Mouse (Mus musculus) hindbrain, embryonic 16.5 days (tissue): ENCODE results near the gene Ogn. TPM values are rescaled to one million over a fixed set of nuclear protein-coding genes. Genes with fewer than 3 reads are reported as not detected.
"Not testable (repeated sequence)": the region's sequence is repeated elsewhere in the genome, so short reads cannot be mapped to it uniquely, and the experiment has no call there.

Source experiments
- ATAC-seq: fragments of 200-750 bp; cut with Nextera tagmentation; 2 replicates; pipeline ENCODE4 v1.8.0; 2017; ENCODE audit warnings: moderate TSS enrichment, moderate library complexity
- H3K27ac ChIP-seq: fragments of 300-500 bp; sonication (generic); 2 replicates; pipeline ENCODE4 v1.5.1; 2014; ENCODE audit warnings: low read depth, mild to moderate bottlenecking, control low read depth, low read length, moderate library complexity
- H3K27me3 ChIP-seq: fragments of 300-500 bp; sonication (generic); replicated peaks from 2 replicates; pipeline ENCODE4 v1.6.1; 2014; ENCODE audit warnings: low read length; ENCODE audit not compliant: control insufficient read depth, insufficient read depth
- H3K36me3 ChIP-seq: fragments of 300-500 bp; sonication (generic); 2 replicates; pipeline ENCODE4 v1.6.1; 2014; ENCODE audit warnings: mild to moderate bottlenecking, low read length, moderate library complexity, mixed read lengths; ENCODE audit not compliant: control insufficient read depth, insufficient read depth
- H3K4me1 ChIP-seq: fragments of 300-500 bp; sonication (generic); 2 replicates; pipeline ENCODE4 v1.6.1; 2014; ENCODE audit warnings: low read depth, low read length; ENCODE audit not compliant: control insufficient read depth, insufficient read depth
- H3K4me2 ChIP-seq: fragments of 300-500 bp; sonication (generic); 2 replicates; pipeline ENCODE4 v1.6.1; 2014; ENCODE audit warnings: mild to moderate bottlenecking, low read length, control low read depth, moderate library complexity
- H3K4me3 ChIP-seq: fragments of 300-500 bp; sonication (generic); 2 replicates; pipeline ENCODE4 v1.5.1; 2014; ENCODE audit warnings: mild to moderate bottlenecking, low read length, control low read depth, moderate library complexity
- H3K9ac ChIP-seq: fragments of 300-500 bp; sonication (generic); 2 replicates; pipeline ENCODE4 v1.6.1; 2014; ENCODE audit warnings: low read depth, mild to moderate bottlenecking, control low read depth, low read length, moderate library complexity
- H3K9me3 ChIP-seq: fragments of 300-500 bp; sonication (generic); 2 replicates; pipeline ENCODE4 v1.6.1; 2014; ENCODE audit warnings: mild to moderate bottlenecking, low read length, moderate library complexity; ENCODE audit not compliant: control insufficient read depth
- WGBS: fragments of 180-500 bp; shearing (Covaris S2); extraction: QIAGEN DNeasy Blood & Tissue Kit; methylation state at CpG from one replicate; pipeline ENCODE4 v1.1.7; 2014; 5-methylcytosine and 5-hydroxymethylcytosine counted together
- polyA plus RNA-seq: library from polyadenylated mRNA; unstranded; fragments of >200 nt; fragmentation: Nextera tagmentation; extraction: Ambion mirVana; gene quantifications from 2 replicates; pipeline ENCODE4 v1.2.1, GENCODE M21; 2015

Gene Ogn
- polyA plus RNA-seq, 1 experiment from 2014 or later = 14.1 TPM

DNA sequence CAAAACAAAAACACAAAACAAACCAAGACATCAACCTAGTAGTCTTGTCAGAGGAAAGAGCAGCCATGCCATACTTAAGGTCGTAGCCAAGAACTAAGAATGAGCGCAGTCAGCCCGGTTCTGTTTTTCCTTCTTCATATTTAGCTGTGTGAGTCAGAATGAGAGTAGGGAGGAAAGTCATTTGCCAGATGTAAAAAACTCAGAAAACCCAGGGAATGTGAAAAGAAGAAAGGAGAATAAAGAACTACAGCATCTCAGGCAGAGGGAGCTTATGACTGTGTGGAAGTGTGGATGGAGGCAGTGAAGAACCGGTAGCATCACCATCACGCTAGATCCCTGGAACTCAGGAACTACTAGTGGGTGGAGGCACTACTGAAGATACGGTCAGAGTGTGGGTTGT lies 21.8 kb upstream of the Ogn start:
- H3K27me3 ChIP-seq = no peaks in the 10 kb centered on the region
- WGBS = 97% methylated on average over 6 of the region's 6 CpGs
- H3K4me3 ChIP-seq = no peak overlapping the region
- no peak overlapping the region for H3K27ac ChIP-seq
- H3K4me2 ChIP-seq = no peak overlapping the region
- no peaks in the 10 kb centered on the region for H3K4me1 ChIP-seq
- ATAC-seq = no peak
- H3K9me3 ChIP-seq = no peaks in the 10 kb centered on the region
- no peak overlapping the region for H3K9ac ChIP-seq
- no peaks in the 10 kb centered on the region for H3K36me3 ChIP-seq

DNA sequence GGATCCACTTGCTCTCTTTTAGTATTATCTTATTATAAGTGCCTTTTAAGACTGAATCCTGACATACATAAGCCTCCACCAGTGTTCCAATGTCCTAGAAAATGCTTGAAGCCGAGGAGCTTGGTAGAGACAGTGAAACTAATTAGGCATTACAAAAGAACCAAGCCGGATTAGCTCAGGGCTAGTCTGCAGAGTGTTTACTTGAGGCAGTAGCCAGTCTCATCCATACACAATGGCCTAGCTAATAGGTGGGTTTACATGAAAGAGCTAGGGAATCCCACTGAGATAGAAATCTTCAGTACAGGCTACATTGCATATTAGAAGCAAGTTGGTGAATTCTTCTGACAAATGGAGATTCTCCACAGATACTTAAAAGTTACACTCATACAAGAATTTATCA lies 5.3 kb upstream of the Ogn start:
- H3K9me3 ChIP-seq, ATAC-seq, H3K4me2 ChIP-seq, H3K27ac ChIP-seq, H3K36me3 ChIP-seq, H3K4me3 ChIP-seq, H3K4me1 ChIP-seq, H3K9ac ChIP-seq, H3K27me3 ChIP-seq: not testable (repeated sequence)
- WGBS = 61% methylated on average over 2 of the region's 2 CpGs

DNA sequence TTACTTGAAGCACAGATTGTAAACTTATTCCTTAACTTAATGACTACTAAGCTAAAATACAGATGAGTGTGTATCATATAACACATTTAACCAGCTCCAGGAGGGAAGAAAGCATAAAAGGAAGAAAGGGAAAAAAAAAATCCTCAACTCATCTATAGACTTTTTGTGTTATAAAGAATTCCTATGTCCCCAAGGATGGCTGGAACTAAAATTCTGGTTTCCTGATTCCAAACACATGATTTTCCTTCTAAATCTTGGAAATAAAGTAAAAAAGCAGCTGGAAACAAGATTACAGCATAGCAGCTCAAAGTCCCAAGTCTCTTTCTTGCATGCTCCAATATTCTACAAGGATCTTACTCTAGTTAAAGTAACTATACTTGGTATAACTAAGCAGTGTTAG lies 4.2 kb upstream of the Ogn start:
- H3K36me3 ChIP-seq = no peaks in the 10 kb centered on the region
- H3K27ac ChIP-seq = no peak overlapping the region
- H3K4me1 ChIP-seq = no peaks in the 10 kb centered on the region
- no peak for ATAC-seq
- no peak overlapping the region for H3K4me2 ChIP-seq
- no peaks in the 10 kb centered on the region for H3K27me3 ChIP-seq
- H3K9ac ChIP-seq = no peak overlapping the region
- H3K4me3 ChIP-seq = no peak overlapping the region
- H3K9me3 ChIP-seq = no peaks in the 10 kb centered on the region

DNA sequence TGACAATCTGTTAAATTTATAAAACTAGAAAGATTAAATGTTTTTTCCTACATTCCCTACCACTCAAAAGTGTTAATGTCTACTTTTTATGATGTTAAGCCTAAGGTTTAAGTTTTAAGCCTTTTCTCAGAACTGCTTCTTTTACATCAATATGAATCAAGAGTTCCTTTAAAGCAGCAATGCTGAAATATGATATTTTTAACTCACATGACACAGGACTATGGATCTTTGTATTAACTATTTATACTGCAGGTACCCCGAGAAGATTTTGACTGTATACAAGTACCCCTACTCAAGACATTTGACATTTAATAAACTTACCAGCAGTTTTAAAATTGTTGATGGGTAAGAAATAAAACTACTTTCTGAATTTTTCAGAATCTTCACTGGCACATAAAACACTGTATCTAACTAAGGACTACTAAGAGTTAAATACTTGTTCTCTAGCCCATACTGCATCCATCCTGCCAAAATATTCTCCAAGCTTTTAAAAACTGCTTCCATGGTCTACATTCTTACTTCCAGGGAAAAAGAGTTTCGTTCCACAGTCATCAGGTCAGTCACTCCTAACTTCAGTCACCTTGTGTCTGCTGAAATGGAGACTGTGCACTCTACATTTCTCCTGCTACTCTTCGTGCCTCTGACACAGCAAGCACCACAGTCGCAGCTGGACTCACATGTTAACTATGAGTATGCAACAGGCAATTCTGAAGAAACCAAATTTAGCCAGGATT lies 910 bp downstream of the Ogn start:
- Histone ChIP-seq H3K9me3 (no peaks in the 10 kb centered on the region), H3K4me2 (no peak overlapping the region), H3K4me3 (no peak overlapping the region), H3K27me3 (no peaks in the 10 kb centered on the region), H3K36me3 (no peaks in the 10 kb centered on the region), H3K27ac (no peak overlapping the region), H3K4me1 (no peaks in the 10 kb centered on the region), H3K9ac (no peak overlapping the region)
- no peak for ATAC-seq
- WGBS = 81% methylated on average over 4 of the region's 4 CpGs

DNA sequence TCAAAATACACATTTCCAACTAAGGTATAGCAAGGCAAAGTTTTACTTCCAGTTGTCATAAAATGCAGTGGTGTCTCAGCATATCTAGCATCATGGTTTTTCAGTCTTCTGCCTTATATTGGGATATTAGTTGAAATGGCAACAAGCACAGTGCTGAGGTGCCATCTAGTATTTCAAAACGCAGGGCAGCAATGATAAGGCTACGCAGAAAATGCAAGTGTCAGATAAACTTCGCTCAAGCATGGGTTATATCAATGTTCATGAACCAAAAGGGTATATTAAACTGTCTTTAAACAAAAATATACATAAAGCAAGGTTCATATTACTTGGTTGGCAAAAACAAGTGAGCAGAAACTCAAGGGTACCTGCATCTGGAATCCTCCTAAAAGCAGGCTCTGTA lies 9.2 kb downstream of the Ogn start:
- H3K27ac ChIP-seq = no peak overlapping the region
- no peaks in the 10 kb centered on the region for H3K36me3 ChIP-seq
- 97% methylated on average over 3 of the region's 3 CpGs for WGBS

DNA sequence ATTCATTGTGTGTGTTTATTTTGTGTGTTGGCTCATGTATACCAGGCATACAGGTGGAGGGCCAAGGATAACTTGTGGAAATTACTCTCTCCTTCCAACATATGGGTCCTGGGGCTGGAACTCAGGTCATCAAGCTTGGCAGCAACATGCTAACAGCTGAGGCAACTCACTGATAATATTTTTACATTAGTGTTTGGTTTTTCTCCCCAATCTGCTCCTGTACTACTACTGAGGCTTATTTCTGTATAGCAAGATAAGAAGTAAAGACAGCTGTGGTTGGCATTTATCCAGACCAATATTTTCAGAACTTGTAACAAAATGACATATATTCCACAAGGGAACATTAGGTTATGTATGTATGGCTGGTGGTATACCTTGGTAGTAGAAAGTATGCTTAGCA lies 10.5 kb downstream of the Ogn start:
- H3K9ac ChIP-seq = no peak overlapping the region
- H3K27ac ChIP-seq = no peak overlapping the region
- ATAC-seq = no peak
- no peaks in the 10 kb centered on the region for H3K36me3 ChIP-seq
- no peaks in the 10 kb centered on the region for H3K27me3 ChIP-seq
- H3K4me1 ChIP-seq = no peaks in the 10 kb centered on the region
- no peak overlapping the region for H3K4me2 ChIP-seq
- no peaks in the 10 kb centered on the region for H3K9me3 ChIP-seq
- no peak overlapping the region for H3K4me3 ChIP-seq

More for the DNA sequence above, 9.2 kb downstream of the Ogn start:
- Histone ChIP-seq H3K27me3 (no peaks in the 10 kb centered on the region), H3K9ac (no peak overlapping the region), H3K4me3 (no peak overlapping the region), H3K4me2 (no peak overlapping the region), H3K4me1 (no peaks in the 10 kb centered on the region), H3K9me3 (no peaks in the 10 kb centered on the region)
- ATAC-seq = no peak

DNA sequence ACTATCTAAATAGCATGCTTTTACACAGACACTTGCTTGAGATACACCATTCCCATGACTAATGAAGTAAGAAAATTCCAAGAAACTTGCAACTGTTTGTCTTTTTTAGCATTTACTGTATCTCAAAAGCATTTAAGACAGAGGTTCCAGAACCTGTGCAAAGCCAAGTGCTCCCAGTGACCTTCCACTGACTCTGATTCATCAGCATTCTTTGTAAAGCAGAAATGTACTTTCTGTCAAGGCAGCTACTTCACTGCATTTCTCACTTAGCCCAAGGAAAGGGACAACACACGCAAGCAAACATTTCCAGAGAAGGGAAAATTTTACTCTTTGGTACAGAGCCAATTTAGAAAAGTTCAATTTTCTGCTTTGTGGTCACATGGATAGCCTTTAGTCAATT lies 15.4 kb downstream of the Ogn start:
- H3K4me3 ChIP-seq = no peak overlapping the region
- 85% methylated on average over 1 of the region's 1 CpGs for WGBS
- H3K9ac ChIP-seq = no peak overlapping the region
- H3K4me1 ChIP-seq = no peaks in the 10 kb centered on the region
- no peak overlapping the region for H3K4me2 ChIP-seq
- no peak overlapping the region for H3K27ac ChIP-seq
- no peaks in the 10 kb centered on the region for H3K36me3 ChIP-seq
- H3K9me3 ChIP-seq = no peaks in the 10 kb centered on the region
- no peaks in the 10 kb centered on the region for H3K27me3 ChIP-seq
- no peak for ATAC-seq

DNA sequence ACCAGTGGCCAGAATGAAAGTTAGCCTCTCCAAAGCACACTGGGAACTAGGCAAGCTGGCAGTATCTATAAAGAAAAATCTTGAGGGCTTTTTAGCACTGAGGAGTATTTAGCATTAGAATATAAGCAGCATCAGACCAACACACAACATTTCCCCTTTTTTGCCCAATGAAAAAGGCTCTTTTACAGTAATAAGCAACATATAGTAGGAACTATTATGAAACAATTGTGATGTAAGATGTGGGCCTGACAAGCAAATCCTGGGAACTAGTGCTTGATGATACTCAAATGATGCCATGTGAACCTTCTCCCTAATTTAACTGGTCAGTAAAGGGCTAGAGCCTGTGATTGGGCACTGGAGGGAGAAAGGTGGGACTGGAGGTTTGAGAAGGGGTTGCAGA lies 20.3 kb downstream of the Ogn start:
- Histone ChIP-seq H3K27ac (no peak overlapping the region), H3K4me3 (no peak overlapping the region), H3K36me3 (no peaks in the 10 kb centered on the region), H3K9me3 (no peaks in the 10 kb centered on the region), H3K4me2 (no peak overlapping the region), H3K27me3 (no peaks in the 10 kb centered on the region), H3K4me1 (no peaks in the 10 kb centered on the region), H3K9ac (no peak overlapping the region)
- ATAC-seq = no peak

DNA sequence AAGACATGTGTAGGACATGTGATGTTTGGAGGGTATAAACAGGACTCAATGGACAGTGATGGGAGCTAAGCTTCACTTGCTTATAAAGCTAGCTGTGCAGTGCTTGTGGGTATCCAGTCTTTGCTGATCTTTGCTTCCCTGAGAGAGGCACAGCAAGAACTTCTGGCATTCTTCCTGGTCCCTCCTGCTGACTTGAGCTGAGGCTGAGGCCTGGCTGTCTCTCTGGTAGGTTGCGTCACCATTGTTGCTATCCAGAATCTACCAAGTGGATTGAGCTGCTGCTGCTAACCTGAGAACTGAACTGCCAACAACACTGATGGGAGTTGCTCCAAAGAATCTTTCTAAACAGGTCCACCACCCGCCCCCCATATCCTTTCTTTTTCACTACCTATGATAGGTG lies 21.2 kb downstream of the Ogn start:
- Histone ChIP-seq H3K9ac (no peak overlapping the region), H3K36me3 (no peaks in the 10 kb centered on the region), H3K4me1 (no peaks in the 10 kb centered on the region), H3K4me2 (no peak overlapping the region), H3K27me3 (no peaks in the 10 kb centered on the region), H3K27ac (no peak overlapping the region), H3K9me3 (no peaks in the 10 kb centered on the region), H3K4me3 (no peak overlapping the region)
- WGBS = 92% methylated on average over 2 of the region's 2 CpGs
- no peak for ATAC-seq

DNA sequence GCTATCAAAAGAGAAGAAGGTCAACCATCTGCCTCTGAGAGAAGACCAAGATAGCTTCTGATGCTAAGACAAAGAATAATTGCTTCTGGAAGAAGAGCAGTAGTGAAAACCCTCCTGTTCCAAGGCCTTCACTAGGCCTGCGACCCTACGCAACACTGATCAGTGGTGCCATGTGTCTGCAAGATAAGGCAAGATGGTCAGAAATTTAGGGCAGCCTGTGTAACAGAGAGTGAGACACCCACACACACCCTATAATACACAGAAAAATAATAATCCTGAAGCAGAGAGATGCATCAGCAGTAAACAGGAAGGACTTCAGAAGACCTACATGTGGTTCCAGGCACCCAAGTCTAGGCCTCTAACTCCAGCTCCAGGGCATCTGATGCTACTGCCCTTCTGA lies 32.1 kb downstream of the Ogn start:
- WGBS = 95% methylated on average over 2 of the region's 2 CpGs
- ATAC-seq = no peak
- Histone ChIP-seq H3K36me3 (no peaks in the 10 kb centered on the region), H3K4me3 (no peak overlapping the region), H3K9me3 (no peaks in the 10 kb centered on the region), H3K4me2 (no peak overlapping the region), H3K4me1 (no peaks in the 10 kb centered on the region), H3K27me3 (no peaks in the 10 kb centered on the region), H3K9ac (no peak overlapping the region), H3K27ac (no peak overlapping the region)
